Mouse (Mus musculus) liver, embryonic 16.5 days (tissue): ENCODE data around the gene Ints11. TPM values are rescaled to one million over a fixed set of nuclear protein-coding genes. Genes with fewer than 3 reads are reported as not detected.
A peak's percentile ranks its signal among the peaks of the same experiment; 100 is the strongest.

Experiments used
- ATAC-seq: fragments of 200-750 bp; cut with Nextera tagmentation; 2 replicates; pipeline ENCODE4 v1.8.0; 2017; ENCODE audit warnings: low read depth, mild to moderate bottlenecking, moderate number of reproducible peaks, moderate library complexity
- H3K27ac ChIP-seq: fragments of 300-500 bp; sonication (generic); 2 replicates; pipeline ENCODE4 v1.5.1; 2014; ENCODE audit warnings: mild to moderate bottlenecking, low read length
- H3K27me3 ChIP-seq: fragments of 300-500 bp; sonication (generic); 2 replicates; pipeline ENCODE4 v1.6.1; 2014; ENCODE audit warnings: low read depth, low read length, mixed read lengths; ENCODE audit not compliant: control insufficient read depth, insufficient read depth
- H3K36me3 ChIP-seq: fragments of 300-500 bp; sonication (generic); 2 replicates; pipeline ENCODE4 v1.6.1; 2014; ENCODE audit warnings: mild to moderate bottlenecking; ENCODE audit not compliant: control insufficient read depth, insufficient read depth
- H3K4me1 ChIP-seq: fragments of 300-500 bp; sonication (generic); 2 replicates; pipeline ENCODE4 v1.6.1; 2014; ENCODE audit warnings: low read depth, low read length, mixed read lengths; ENCODE audit not compliant: control insufficient read depth
- H3K4me2 ChIP-seq: fragments of 300-500 bp; sonication (generic); 2 replicates; pipeline ENCODE4 v1.6.1; 2014; ENCODE audit warnings: low read depth, low read length, mixed read lengths
- H3K4me3 ChIP-seq: fragments of 300-500 bp; sonication (generic); 2 replicates; pipeline ENCODE4 v1.5.1; 2014; ENCODE audit warnings: low read depth, mild to moderate bottlenecking, low read length
- H3K9ac ChIP-seq: fragments of 300-500 bp; sonication (generic); 2 replicates; pipeline ENCODE4 v1.6.1; 2014; ENCODE audit warnings: low read depth, low read length
- H3K9me3 ChIP-seq: fragments of 300-500 bp; sonication (generic); replicated peaks from 2 replicates; pipeline ENCODE4 v1.6.1; 2016; ENCODE audit warnings: low read length; ENCODE audit not compliant: control insufficient read depth
- WGBS: fragments of 180-500 bp; shearing (Covaris S2); extraction: QIAGEN DNeasy Blood & Tissue Kit; methylation state at CpG from one replicate; pipeline ENCODE4 v1.1.7; 2014; ENCODE audit not compliant: insufficient replicate concordance; 5-methylcytosine and 5-hydroxymethylcytosine counted together
- polyA plus RNA-seq: library from polyadenylated mRNA; unstranded; fragments of >200 nt; fragmentation: Nextera tagmentation; extraction: Ambion mirVana; gene quantifications from 2 replicates; pipeline ENCODE4 v1.2.1, GENCODE M21; 2015

Gene Ints11
- polyA plus RNA-seq, 1 experiment from 2014 or later = 33.1 TPM

DNA sequence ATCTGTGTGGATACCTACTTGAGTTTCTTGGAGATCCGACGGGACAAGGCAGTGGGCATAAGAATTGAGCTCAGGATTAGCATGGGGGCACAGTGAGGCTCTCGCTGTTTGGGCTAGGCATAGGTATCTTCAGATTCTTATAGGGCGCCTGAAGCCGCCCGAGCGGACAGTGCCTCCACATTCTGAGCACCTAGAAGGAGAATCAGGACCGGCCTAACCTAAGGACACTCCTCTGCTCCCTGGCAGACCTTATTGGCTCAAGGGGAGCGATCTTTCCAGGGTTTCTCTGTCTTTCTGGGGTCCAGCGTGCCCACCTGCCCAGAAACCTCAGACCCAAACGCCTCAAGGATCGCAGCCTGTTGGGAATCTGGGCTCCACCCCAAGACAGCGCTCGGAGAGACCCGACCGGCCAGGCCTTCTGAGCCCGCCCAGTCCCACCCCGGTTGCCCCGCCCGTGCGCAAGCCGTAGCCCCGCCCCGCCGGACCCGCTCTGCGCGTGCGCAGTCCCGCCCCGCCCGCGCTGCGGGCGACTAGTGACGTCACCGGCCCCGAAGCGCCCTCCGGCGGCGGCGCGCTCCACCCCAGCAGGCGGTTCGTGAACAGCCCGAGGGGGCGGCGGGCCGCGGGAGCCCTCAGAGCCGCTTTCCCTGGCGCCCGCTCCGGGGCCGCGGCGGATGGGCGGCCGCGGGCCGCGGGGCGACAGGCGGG, 22.3 kb upstream of the Ints11 start, which contains the start of gene Dvl1:
Gene Dvl1, plus strand, starts transcription at position 532 of the 708 bp plus-strand sequence.
- Histone ChIP-seq H3K4me2 (peak within 1 kb of the TSS; percentile 98), H3K9ac (peak within 1 kb of the TSS; percentile 95), H3K9me3 (no peaks in the 10 kb centered on the region), H3K4me3 (peak within 1 kb of the TSS; percentile 87), H3K4me1 (peaks cover 33% of the 10 kb centered on the region), H3K36me3 (no peaks in the 10 kb centered on the region), H3K27ac (peak within 1 kb of the TSS; percentile 79), H3K27me3 (peaks cover 8% of the 10 kb centered on the region)
- 3% methylated on average over 61 of the region's 65 CpGs for WGBS
- ATAC-seq = peak; percentile 92

DNA sequence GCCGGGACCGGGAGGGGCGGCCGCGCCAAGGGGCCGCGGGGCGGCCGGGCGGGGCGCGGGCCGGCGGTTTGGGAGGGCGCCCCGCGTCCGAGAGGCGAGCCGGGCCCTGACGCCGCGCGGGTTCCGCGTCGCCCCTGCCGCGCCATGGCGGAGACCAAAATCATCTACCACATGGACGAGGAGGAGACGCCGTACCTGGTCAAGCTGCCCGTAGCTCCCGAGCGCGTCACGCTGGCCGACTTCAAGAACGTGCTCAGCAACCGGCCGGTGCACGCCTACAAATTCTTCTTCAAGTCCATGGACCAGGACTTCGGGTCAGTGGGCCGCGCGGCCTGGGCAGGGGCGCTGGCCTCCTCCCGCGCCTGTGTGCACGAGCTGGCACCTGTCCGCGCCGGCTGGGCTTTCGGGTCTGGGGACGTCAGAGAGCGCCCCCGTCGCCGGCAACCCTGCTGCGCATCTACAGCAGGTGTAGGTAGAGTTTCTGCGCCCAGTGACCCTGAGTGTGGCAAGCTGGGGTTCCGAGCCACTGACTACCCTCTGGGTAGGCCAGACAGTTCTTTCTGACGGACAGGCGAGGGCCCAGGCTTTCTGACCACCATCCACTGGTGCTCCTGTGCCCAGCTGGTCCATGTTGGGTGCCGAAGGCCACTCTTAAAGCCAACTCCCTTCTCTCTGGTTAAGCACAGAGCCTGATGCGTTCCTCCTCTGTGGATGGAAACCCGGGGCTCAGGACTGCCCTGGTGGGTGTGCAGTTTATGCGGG, 21.6 kb upstream of the Ints11 start:
- Histone ChIP-seq H3K4me1 (peaks cover 33% of the 10 kb centered on the region), H3K4me3 (peak overlapping the region; percentile 87), H3K36me3 (no peaks in the 10 kb centered on the region), H3K4me2 (peak overlapping the region; percentile 98), H3K27me3 (peaks cover 3% of the 10 kb centered on the region), H3K9me3 (no peaks in the 10 kb centered on the region), H3K9ac (peak overlapping the region; percentile 95), H3K27ac (peak overlapping the region; percentile 79)
- 1% methylated on average over 68 of the region's 69 CpGs for WGBS
- ATAC-seq = peak; percentile 63

DNA sequence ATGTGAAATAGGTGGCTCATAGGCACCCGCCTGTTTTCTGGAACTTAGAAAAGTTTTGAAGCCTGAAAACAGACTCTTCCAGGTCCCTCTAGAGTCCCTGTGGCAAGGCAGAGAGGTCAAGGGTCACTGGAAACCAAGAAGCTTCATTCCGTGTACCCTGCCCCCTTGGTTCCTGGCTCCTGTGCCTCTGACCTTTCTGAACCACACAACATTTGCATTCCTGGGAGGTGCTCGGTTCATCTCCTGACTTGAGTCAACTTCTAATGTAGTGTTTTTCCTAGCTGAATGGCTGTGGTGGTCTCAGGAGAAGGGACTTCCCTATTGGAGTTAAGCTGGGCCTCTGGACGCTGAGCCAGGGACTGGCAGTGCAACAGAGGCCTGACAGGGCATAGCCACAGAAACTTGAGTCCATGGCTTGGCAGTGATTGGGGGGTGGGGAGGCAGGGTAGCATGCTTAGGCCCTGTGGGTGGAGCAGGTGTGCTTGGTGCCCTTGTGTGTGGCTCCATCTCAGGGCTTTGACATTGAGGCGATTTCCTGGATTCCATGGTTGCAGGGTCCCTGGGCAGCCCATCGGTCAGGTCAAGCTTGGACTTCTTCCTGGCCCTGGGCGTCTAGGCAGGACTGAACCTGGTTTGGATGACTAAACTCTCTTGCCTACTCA, 20.8 kb upstream of the Ints11 start:
- H3K27me3 ChIP-seq = no peaks in the 10 kb centered on the region
- peak overlapping the region; percentile 87 for H3K4me3 ChIP-seq
- H3K36me3 ChIP-seq = no peaks in the 10 kb centered on the region
- no peaks in the 10 kb centered on the region for H3K9me3 ChIP-seq
- peak overlapping the region; percentile 95 for H3K9ac ChIP-seq
- no peak for ATAC-seq
- no peak overlapping the region for H3K27ac ChIP-seq
- peaks cover 33% of the 10 kb centered on the region for H3K4me1 ChIP-seq
- 49% methylated on average over 7 of the region's 7 CpGs for WGBS
- peak overlapping the region; percentile 98 for H3K4me2 ChIP-seq

DNA sequence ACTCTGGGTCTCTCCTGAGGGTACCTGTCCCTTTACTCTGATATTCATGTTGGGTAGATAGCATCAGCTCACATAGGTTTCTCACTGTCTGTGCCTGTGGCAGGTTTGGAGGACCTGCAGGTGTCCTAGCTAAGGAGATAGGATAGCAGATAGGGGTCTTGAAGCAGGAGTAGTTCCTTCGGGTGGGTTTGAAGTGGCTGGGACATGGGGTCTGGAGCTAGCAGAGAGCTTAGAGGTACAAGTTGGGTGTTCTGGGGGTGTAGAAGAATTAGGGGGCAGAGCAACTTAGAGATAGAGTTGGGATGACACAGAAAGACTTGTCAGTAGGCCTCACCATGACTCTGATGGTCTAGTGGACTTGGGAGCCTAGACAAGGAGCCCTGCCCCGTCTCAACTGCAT, 20.0 kb upstream of the Ints11 start:
- Histone ChIP-seq H3K4me3 (no peak overlapping the region), H3K9ac (peak overlapping the region; percentile 2), H3K27ac (no peak overlapping the region), H3K36me3 (no peaks in the 10 kb centered on the region), H3K9me3 (no peaks in the 10 kb centered on the region), H3K4me2 (peak overlapping the region; percentile 98), H3K4me1 (peaks cover 33% of the 10 kb centered on the region), H3K27me3 (no peaks in the 10 kb centered on the region)
- no peak for ATAC-seq
- 68% methylated on average over 2 of the region's 2 CpGs for WGBS

DNA sequence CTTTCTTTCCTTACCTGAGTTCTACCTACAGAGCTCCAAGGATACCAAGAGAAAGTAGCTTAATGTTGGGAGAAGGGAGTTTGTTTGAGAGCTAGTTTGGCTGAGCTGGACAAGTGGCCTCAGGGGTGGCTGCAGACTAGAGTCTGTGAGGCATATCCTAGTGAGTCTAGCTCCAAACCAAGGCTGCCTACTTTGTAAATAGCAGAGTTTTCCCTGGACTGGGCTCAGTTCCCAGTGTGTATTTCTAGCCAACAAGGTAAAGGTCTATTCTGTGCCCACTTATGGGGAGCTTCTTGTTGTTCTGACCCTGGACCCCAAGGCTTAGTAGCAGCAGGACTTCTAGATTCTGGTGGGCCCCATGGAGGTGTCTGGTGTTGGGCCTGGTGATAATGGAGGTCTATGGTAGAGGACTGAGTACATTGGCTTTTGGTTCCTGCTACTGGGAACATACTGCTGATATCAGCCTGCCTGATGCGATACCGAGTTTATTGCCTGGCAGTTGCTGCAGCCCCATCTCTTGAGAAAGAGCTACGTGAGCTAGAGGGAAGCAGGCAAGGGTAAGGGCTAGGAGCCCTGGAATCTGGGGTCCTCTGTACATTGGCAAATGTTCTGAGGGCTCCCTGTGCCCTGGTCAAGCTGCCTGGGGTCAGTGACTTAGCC, 19.4 kb upstream of the Ints11 start:
- H3K9me3 ChIP-seq = no peaks in the 10 kb centered on the region
- WGBS = 54% methylated on average over 3 of the region's 3 CpGs
- no peak for ATAC-seq
- no peaks in the 10 kb centered on the region for H3K27me3 ChIP-seq
- H3K9ac ChIP-seq = peak overlapping the region; percentile 2; the same call in 1 of the 2 replicates
- peaks cover 33% of the 10 kb centered on the region for H3K4me1 ChIP-seq
- no peak overlapping the region for H3K27ac ChIP-seq
- H3K4me3 ChIP-seq = no peak overlapping the region
- H3K36me3 ChIP-seq = peaks cover 3% of the 10 kb centered on the region; the same call in 1 of the 2 replicates
- H3K4me2 ChIP-seq = no peak overlapping the region

DNA sequence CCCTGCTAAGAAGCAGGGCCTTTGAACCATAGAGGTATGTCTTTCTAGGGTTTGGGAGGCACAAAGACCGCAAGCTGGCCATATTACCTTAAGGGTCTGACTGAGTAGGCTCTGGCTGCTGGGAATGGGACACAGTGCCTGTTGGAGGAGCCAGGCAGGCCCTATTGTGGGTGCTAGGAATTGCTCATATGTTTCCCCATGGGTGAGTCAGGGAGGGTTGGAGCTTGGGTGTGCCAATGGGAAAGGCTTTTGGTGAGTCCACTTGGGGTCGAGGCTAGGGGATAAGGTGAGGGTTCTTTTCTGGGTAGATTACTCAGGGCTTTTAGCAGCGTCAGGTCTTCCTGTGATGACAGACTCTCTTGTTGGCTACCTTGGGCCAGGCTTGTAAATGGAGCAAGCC, 18.0 kb upstream of the Ints11 start:
- ATAC-seq = no peak
- WGBS = 76% methylated on average over 3 of the region's 3 CpGs
- no peaks in the 10 kb centered on the region for H3K27me3 ChIP-seq
- no peak overlapping the region for H3K4me3 ChIP-seq
- peaks cover 40% of the 10 kb centered on the region for H3K4me1 ChIP-seq
- H3K27ac ChIP-seq = no peak overlapping the region
- H3K4me2 ChIP-seq = no peak overlapping the region
- H3K9me3 ChIP-seq = no peaks in the 10 kb centered on the region
- H3K9ac ChIP-seq = no peak overlapping the region
- peaks cover 9% of the 10 kb centered on the region for H3K36me3 ChIP-seq

DNA sequence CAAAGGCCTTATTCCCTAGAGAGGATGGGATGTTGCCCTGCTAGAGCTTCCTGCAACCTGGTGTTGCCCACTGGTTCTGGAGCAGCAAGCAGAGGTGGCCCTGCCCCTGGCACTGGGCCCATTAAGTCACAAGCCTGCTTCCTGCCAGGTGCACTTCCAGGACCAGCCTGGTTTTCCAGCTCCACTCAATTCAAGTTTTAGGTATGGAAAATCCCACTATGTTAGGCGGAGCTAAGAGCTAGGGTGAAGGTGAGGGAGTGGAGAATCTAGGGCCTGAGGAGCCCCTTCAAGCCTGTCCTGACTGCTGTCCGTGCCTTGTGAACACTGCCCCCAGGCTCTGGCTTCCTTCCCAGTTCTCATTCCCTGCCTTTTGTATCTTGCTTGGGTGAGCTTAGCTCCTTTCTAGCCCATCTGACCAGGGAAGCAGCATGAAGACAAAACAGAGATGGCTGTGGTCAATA, 17.4 kb upstream of the Ints11 start:
- no peak overlapping the region for H3K4me2 ChIP-seq
- peaks cover 9% of the 10 kb centered on the region for H3K36me3 ChIP-seq
- H3K9ac ChIP-seq = no peak overlapping the region
- H3K4me1 ChIP-seq = peaks cover 39% of the 10 kb centered on the region
- no peak overlapping the region for H3K4me3 ChIP-seq
- WGBS = 61% methylated on average over 2 of the region's 2 CpGs
- no peak for ATAC-seq
- no peak overlapping the region for H3K27ac ChIP-seq
- no peaks in the 10 kb centered on the region for H3K9me3 ChIP-seq
- no peaks in the 10 kb centered on the region for H3K27me3 ChIP-seq

DNA sequence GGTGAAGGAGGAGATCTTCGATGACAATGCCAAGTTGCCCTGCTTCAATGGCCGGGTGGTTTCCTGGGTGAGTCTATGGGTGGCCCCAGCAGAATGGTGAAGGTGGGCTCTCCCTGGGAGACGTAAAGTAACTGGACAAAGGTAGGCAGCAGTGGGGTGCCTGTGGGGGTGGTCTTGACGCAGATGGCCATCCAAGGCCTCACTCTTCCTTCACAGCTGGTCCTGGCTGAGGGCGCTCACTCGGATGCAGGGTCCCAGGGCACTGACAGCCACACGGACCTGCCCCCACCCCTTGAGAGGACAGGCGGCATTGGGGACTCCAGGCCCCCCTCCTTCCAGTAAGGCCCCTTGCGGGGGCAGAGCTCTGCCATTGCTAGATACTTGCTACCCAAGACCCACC, 15.9 kb upstream of the Ints11 start:
- H3K27me3 ChIP-seq = no peaks in the 10 kb centered on the region
- peaks cover 32% of the 10 kb centered on the region for H3K4me1 ChIP-seq
- H3K27ac ChIP-seq = no peak overlapping the region
- H3K4me3 ChIP-seq = no peak overlapping the region
- WGBS = 87% methylated on average over 9 of the region's 9 CpGs
- H3K36me3 ChIP-seq = peaks cover 14% of the 10 kb centered on the region
- no peak overlapping the region for H3K4me2 ChIP-seq
- ATAC-seq = no peak
- H3K9ac ChIP-seq = no peak overlapping the region
- H3K9me3 ChIP-seq = no peaks in the 10 kb centered on the region
